Mouse (Mus musculus): ENCODE data around the gene Actr1b. TPM values are rescaled to one million over a fixed set of nuclear protein-coding genes. Genes with fewer than 3 reads are reported as not detected.

The Actr1b gene
- 137 and 141 TPM in 2 replicates for polyA plus RNA-seq (2016; fragmentation: Nextera tagmentation; extraction: Ambion mirVana)

DNA sequence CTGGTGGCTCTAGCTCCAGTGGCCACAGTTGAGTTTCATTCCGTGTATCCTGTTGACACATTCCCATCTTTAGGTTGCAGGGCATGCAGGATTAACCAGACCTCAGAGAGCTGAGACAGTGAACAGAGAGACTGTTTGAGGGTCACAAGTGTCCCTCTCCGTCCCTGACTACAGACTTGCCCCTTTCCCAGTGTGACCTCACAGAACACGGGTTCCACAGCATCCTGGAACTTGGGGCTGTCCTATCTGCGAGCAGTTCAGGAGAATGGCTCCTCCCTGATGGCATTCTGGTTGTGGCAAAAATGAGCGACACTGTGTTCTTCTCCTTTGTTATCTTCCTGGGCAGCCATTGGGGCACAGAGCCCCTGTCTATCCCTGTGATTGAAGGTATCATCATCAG is at the start of gene Actr1b:
TSS of gene Actr1b (minus strand) at position 112 of the 400 bp plus-strand sequence.
- H3K4me1 ChIP-seq, result no peaks in the 10 kb centered on the region; the same call in 1 of the 2 replicates
- no peak within 1 kb of the TSS for H3K27ac ChIP-seq (replicated peaks)
- no peaks in the 10 kb centered on the region for H3K27me3 ChIP-seq (replicated peaks; ENCODE audit: low read depth, poor library complexity, severe bottlenecking)
- no peak for DNase-seq (ENCODE audit: low spot score)
- 82% methylated on average over 5 of the region's 5 CpGs for WGBS
- H3K36me3 ChIP-seq (replicated peaks), result no peaks in the 10 kb centered on the region
- no peak within 1 kb of the TSS for H3K4me3 ChIP-seq
- H3K9me3 ChIP-seq, result no peaks in the 10 kb centered on the region

DNA sequence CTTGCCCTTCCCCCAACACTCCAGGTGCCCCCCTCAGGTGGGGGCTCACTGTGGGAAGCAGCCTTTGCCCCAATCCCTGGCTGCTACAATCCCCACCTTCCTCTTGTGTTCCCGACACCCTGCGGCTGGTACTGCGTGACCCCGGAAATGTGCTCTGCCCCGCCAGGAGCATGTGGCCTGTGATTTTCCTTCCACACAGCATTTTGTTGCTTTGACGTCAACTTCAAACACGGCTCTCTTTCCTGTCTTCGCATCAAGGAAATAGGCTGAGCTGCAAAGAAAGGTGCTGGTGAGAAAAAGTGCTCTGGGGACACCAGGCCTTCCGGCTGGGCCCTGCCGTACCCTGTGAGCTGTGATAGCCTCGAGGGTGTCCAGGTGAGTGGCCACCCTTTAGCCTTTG is 47.3 kb upstream of the Actr1b start, which contains the start of gene Zap70:
TSS of gene Zap70 (plus strand) at position 231 of the 400 bp plus-strand sequence.
- Histone ChIP-seq H3K9me3 (no peaks in the 10 kb centered on the region), H3K27me3 (replicated peaks; ENCODE audit: low read depth, poor library complexity, severe bottlenecking) (no peaks in the 10 kb centered on the region), H3K27ac (replicated peaks) (no peak within 1 kb of the TSS), H3K4me3 (no peak within 1 kb of the TSS), H3K36me3 (replicated peaks) (no peaks in the 10 kb centered on the region), H3K4me1 (peaks cover 3% of the 10 kb centered on the region; the same call in 1 of the 2 replicates)
- 82% methylated on average over 11 of the region's 11 CpGs for WGBS
- DNase-seq (ENCODE audit: low spot score), result no peak

DNA sequence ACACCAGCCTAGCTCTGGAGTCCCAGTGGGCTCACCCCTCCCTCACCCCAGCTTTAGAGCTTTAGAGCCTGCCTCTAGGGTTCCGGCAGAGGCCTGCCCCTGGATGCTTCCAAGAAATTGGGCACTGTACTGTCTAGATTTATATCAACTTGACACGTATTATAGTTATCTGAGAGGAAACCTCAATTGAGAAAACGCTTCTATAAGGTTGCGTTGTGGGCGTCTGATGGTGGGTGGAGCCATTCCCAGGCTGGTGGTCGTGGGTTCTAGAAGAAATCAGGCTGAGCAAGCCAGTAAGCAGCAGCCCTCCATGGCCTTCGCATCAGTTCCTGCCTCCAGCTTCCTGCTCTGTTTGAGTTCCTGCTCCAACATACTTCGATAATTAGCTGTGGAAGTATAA is 46.8 kb upstream of the Actr1b start:
- Histone ChIP-seq H3K4me3 (no peak overlapping the region), H3K27me3 (replicated peaks; ENCODE audit: low read depth, poor library complexity, severe bottlenecking) (no peaks in the 10 kb centered on the region), H3K36me3 (replicated peaks) (no peaks in the 10 kb centered on the region), H3K4me1 (no peaks in the 10 kb centered on the region; the same call in 1 of the 2 replicates), H3K27ac (replicated peaks) (no peak overlapping the region), H3K9me3 (no peaks in the 10 kb centered on the region)
- no peak for DNase-seq (ENCODE audit: low spot score)
- 92% methylated on average over 8 of the region's 8 CpGs for WGBS

DNA sequence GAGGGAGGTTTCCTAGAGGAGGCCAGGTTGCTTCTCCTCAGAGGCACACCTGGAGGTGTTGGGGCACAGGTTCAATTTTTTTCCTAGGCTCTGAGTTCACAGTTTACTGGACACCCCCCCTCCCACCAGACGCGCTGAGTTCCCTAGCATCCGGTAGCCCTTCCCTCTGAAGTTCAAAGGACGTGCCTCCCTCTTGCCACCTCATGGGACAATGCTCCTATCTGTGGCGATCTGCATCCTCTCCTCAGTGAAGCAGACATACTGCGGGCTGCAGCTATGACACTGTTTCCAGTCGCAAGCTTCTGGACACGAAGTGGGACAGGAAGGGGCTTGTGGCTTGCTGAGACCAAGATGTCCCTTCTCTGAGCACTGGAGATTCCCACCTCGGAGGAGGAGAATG is 46.2 kb upstream of the Actr1b start:
- 84% methylated on average over 9 of the region's 9 CpGs for WGBS
- no peaks in the 10 kb centered on the region for H3K27me3 ChIP-seq (replicated peaks; ENCODE audit: low read depth, poor library complexity, severe bottlenecking)
- DNase-seq (ENCODE audit: low spot score), result no peak
- H3K9me3 ChIP-seq, result no peaks in the 10 kb centered on the region
- no peak overlapping the region for H3K27ac ChIP-seq (replicated peaks)
- no peaks in the 10 kb centered on the region for H3K36me3 ChIP-seq (replicated peaks)
- H3K4me1 ChIP-seq, result no peaks in the 10 kb centered on the region; the same call in 1 of the 2 replicates
- no peak overlapping the region for H3K4me3 ChIP-seq

DNA sequence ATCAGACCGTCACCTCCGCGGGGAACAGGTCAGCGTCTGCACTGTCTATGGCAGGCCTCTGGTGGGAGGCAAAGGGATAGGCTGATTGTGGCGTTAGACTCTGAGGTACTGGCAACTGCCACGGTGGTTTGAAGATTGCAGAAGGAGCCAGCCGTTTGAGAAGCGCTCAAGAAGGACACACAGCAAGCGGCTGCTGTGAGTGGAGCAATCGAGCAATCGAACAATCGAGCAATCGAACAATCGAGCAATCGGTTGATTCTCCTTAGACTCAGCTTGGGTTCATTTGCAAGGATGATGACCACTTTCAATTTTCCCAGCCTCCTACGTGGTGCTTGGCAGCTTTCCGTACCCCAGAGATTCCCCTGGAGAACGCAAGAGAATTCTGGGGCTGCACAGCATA is 44.9 kb upstream of the Actr1b start:
- H3K27ac ChIP-seq (replicated peaks), result no peak overlapping the region
- H3K36me3 ChIP-seq (replicated peaks), result no peaks in the 10 kb centered on the region
- no peak overlapping the region for H3K4me3 ChIP-seq
- 89% methylated on average over 18 of the region's 18 CpGs for WGBS
- no peak for DNase-seq (ENCODE audit: low spot score)
- H3K27me3 ChIP-seq (replicated peaks; ENCODE audit: low read depth, poor library complexity, severe bottlenecking), result no peaks in the 10 kb centered on the region
- H3K9me3 ChIP-seq, result no peaks in the 10 kb centered on the region
- H3K4me1 ChIP-seq, result no peaks in the 10 kb centered on the region; the same call in 1 of the 2 replicates

DNA sequence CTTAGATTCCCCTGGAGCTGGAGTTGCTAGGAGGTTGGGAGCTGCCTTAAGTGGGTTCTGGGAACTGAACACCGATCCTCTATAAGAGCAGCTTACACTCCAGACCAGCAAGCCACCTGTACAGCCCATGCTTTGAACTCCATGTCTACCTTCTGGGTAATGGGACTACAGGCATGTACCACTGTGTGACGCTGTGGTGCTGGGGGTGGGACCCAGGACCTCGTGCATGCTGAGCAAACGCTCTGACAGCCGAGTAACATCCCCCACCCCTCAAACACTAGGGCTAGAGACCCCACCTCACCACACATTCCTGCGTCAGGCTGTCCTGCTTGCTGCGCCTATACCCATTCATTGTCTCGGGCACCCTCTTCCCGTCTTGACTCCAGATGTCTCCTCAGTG is 44.3 kb upstream of the Actr1b start:
- H3K36me3 ChIP-seq (replicated peaks), result no peaks in the 10 kb centered on the region
- H3K9me3 ChIP-seq, result no peaks in the 10 kb centered on the region
- no peak overlapping the region for H3K27ac ChIP-seq (replicated peaks)
- no peak for DNase-seq (ENCODE audit: low spot score)
- H3K4me3 ChIP-seq, result no peak overlapping the region
- WGBS, result 84% methylated on average over 9 of the region's 9 CpGs
- H3K27me3 ChIP-seq (replicated peaks; ENCODE audit: low read depth, poor library complexity, severe bottlenecking), result no peaks in the 10 kb centered on the region
- H3K4me1 ChIP-seq, result no peaks in the 10 kb centered on the region; the same call in 1 of the 2 replicates

DNA sequence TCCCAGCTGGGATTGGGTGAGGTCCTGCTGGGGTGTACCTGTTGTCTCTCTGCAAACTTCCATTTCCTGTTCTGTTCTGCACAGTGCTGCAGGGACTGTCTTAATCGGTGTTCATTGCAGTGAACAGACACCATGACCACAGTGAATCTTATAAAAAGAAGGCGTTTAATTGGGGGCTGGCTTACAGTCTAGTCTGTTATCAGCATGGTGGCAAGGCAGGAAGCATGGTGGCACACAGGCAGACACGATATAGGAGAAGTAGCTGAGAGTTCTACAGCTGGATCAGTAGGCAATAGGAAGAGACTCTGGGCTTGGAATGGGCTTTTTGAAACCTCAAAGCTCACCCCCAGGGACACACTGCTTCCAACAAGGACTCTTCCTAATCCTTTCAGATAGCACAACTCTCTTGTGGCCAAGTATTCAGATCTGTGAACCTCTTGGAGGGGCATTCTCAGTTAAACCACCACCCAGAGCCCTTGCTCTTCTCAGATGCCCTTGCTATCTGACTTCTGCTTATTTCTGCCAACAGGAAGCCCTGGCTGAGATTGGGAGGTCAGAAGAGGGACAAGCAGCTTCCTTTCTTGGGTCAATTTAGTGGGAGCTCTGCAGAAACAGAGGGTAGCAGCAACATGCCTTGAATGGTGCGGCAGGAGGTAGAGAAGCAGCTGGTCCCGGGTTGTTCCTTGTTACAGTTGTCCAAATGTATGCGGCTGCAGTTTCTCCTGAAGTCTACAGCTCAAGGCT is 39.9 kb upstream of the Actr1b start:
- Histone ChIP-seq H3K27me3 (replicated peaks; ENCODE audit: low read depth, poor library complexity, severe bottlenecking) (no peaks in the 10 kb centered on the region), H3K9me3 (no peaks in the 10 kb centered on the region), H3K36me3 (replicated peaks) (no peaks in the 10 kb centered on the region), H3K27ac (replicated peaks) (no peak overlapping the region), H3K4me1 (no peaks in the 10 kb centered on the region), H3K4me3 (no peak overlapping the region)
- DNase-seq (ENCODE audit: low spot score), result no peak
- WGBS, result 88% methylated on average over 6 of the region's 6 CpGs

DNA sequence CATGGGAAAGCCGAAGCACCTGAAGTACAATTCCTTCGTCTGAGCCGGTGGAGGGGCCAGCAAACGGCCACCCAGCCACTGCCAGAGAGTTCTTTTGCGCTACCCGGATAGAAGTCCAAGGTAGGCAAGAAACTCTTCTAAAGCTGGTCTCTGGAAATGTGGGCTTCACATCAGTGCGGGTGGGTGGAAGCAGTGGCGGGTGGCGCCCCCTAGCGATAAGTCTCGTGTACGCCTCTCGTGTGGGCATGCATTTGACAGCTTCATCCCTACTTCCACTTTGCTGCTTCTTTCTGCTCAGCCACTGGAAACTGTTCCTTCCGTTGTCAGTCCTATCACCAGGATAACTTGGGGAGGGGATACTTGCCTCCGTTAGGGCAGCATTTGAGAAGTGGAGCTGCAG is 32.2 kb upstream of the Actr1b start:
- H3K9me3 ChIP-seq, result no peaks in the 10 kb centered on the region
- no peak overlapping the region for H3K4me3 ChIP-seq
- no peaks in the 10 kb centered on the region for H3K36me3 ChIP-seq (replicated peaks)
- DNase-seq (ENCODE audit: low spot score), result peak; percentile 70
- peaks cover 27% of the 10 kb centered on the region for H3K4me1 ChIP-seq
- WGBS, result 40% methylated on average over 15 of the region's 15 CpGs
- peaks cover 15% of the 10 kb centered on the region for H3K27me3 ChIP-seq (replicated peaks; ENCODE audit: low read depth, poor library complexity, severe bottlenecking)
- no peak overlapping the region for H3K27ac ChIP-seq (replicated peaks)

DNA sequence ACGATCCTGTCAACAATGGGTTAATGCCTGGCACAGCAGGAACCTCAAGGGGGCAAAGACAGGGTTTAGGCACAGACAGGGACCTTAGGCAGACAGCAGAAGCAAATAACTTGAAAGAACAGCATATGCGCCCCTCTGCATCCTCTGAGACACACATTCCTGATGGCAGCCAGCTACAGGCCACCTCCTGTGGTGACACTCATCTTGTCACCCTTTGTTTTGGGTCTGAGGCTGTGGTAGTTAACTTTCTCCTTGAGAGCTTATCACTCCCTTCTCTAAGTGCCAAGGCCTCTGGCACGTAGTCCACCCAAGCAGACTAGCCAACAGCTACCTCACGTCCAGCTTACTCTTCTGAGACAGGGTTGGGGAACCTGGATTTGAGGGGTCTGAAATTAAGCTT is 31.4 kb upstream of the Actr1b start:
- Histone ChIP-seq H3K27ac (replicated peaks) (no peak overlapping the region), H3K4me1 (peaks cover 27% of the 10 kb centered on the region), H3K4me3 (no peak overlapping the region), H3K9me3 (no peaks in the 10 kb centered on the region), H3K27me3 (replicated peaks; ENCODE audit: low read depth, poor library complexity, severe bottlenecking) (peaks cover 22% of the 10 kb centered on the region), H3K36me3 (replicated peaks) (no peaks in the 10 kb centered on the region)
- DNase-seq (ENCODE audit: low spot score), result no peak
- 30% methylated on average over 4 of the region's 4 CpGs for WGBS

DNA sequence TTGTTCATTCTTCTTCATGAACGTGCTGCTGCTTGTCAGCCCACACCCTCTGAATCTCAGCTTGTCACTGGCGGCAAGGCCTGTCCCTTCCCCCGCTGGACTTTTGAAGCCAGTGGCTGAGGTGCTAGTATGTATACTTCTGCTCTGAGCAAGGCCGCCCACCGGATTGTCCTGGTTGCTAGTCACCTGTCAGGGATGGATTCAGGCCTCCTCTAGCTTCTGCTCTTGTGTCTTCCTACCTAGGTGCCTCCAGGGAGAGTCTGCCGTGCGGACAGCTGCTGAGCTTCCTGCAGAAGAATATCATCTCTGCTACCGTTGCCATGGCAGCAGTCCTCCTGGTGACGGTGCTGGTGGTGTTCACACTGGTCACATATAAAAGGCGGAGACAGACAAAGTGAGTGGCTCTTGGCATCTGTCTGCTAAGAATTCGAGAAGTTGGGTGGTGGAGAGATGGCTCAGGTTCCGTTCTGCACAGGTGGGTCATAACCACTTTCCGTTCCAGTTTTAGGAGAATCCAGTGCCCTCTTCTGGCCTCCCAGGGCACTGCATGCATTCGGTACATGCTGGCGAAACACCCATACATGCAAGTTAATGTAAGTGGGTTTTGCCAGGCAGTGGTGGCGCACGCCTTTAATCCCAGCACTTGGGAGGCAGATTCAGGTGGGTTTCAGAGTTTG is 30.2 kb upstream of the Actr1b start:
- peak; percentile 77 for DNase-seq (ENCODE audit: low spot score)
- Histone ChIP-seq H3K27ac (replicated peaks) (no peak overlapping the region), H3K4me1 (peaks cover 27% of the 10 kb centered on the region), H3K36me3 (replicated peaks) (no peaks in the 10 kb centered on the region), H3K27me3 (replicated peaks; ENCODE audit: low read depth, poor library complexity, severe bottlenecking) (peaks cover 24% of the 10 kb centered on the region), H3K4me3 (peak overlapping the region; percentile 43), H3K9me3 (no peaks in the 10 kb centered on the region)
- 28% methylated on average over 17 of the region's 17 CpGs for WGBS

DNA sequence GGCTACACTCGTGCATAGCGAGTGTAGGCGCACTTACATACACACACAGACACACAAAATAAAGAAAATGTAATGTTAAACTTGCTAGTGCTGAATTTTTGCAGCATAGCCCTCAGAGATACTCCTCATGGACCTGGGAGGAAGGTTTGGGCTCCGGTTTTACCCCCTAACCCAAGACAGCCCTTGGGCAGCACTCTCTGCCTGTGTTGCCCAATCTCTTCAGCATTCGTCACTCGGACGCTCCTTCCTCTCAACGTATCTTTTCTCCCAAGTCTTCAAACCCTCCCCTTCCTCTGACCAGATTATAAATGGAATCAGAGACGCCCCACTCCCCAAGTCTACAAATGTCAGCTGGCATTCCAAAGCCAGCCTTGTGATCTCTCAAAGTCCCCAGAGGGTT is 28.8 kb upstream of the Actr1b start:
- no peak overlapping the region for H3K27ac ChIP-seq (replicated peaks)
- H3K4me3 ChIP-seq, result no peak overlapping the region
- no peaks in the 10 kb centered on the region for H3K9me3 ChIP-seq
- 86% methylated on average over 9 of the region's 9 CpGs for WGBS
- no peak for DNase-seq (ENCODE audit: low spot score)
- H3K4me1 ChIP-seq, result peaks cover 27% of the 10 kb centered on the region
- H3K27me3 ChIP-seq (replicated peaks; ENCODE audit: low read depth, poor library complexity, severe bottlenecking), result peaks cover 24% of the 10 kb centered on the region
- H3K36me3 ChIP-seq (replicated peaks), result no peaks in the 10 kb centered on the region

DNA sequence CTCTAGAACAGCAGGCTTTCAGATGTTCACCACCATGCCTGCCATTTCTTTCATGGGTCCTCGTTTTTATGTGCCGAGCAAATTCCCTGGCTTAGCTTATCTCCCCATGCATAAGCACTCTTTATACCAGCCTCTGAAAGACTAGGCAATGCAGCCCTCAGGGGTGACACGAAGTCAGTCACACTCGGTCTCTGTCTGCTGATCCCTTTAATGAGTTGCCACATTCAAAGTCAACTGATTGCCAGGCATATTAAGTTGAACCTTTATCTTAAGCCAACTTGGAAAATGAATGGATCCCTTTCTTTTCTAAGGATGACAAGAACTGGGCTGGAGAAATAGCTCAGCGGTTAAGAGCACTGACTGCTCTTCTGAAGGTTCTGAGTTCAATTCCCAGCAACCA is 25.0 kb upstream of the Actr1b start:
- Histone ChIP-seq H3K4me3 (no peak overlapping the region), H3K4me1 (peaks cover 4% of the 10 kb centered on the region), H3K27ac (replicated peaks) (no peak overlapping the region), H3K9me3 (no peaks in the 10 kb centered on the region), H3K36me3 (replicated peaks) (no peaks in the 10 kb centered on the region), H3K27me3 (replicated peaks; ENCODE audit: low read depth, poor library complexity, severe bottlenecking) (peaks cover 22% of the 10 kb centered on the region)
- no peak for DNase-seq (ENCODE audit: low spot score)
- WGBS, result 79% methylated on average over 5 of the region's 5 CpGs

DNA sequence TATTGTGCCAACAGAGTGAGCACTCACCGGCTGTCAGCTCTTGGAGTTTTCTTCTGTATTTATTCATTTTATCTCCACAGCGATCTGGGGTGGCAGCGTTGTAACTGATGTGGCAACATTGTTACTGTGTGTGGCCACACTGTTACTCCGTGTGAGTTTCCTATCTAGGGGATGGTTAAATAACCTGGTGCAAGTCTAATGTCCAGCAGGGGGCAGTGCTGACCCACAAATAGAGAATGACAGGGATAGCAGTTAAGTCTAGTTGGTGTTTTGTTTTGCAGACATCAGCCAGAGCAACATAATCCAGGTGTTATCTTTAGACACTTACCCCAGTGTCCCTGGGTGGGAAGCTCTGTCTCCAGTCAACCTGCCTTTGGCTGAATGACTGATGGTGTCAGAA is 23.1 kb upstream of the Actr1b start:
- H3K27me3 ChIP-seq (replicated peaks; ENCODE audit: low read depth, poor library complexity, severe bottlenecking), result peaks cover 15% of the 10 kb centered on the region
- H3K4me1 ChIP-seq, result no peaks in the 10 kb centered on the region
- H3K36me3 ChIP-seq (replicated peaks), result no peaks in the 10 kb centered on the region
- no peak overlapping the region for H3K4me3 ChIP-seq
- H3K27ac ChIP-seq (replicated peaks), result no peak overlapping the region
- WGBS, result 14% methylated on average over 4 of the region's 4 CpGs
- H3K9me3 ChIP-seq, result no peaks in the 10 kb centered on the region
- DNase-seq (ENCODE audit: low spot score), result peak; percentile 81
